Mouse (Mus musculus) ES-Bruce4 (cell line): ENCODE measurements around the gene Iqcf1.

ENCODE experiments used
- CTCF ChIP-seq: IDR thresholded peaks from one replicate; pipeline ENCODE4 v1.8.1; 2011; ENCODE audit warnings: low read depth, low read length
- POLR2A ChIP-seq: IDR thresholded peaks from one replicate; pipeline ENCODE4 v1.8.1; 2011; ENCODE audit warnings: low read length; ENCODE audit not compliant: insufficient read depth

DNA sequence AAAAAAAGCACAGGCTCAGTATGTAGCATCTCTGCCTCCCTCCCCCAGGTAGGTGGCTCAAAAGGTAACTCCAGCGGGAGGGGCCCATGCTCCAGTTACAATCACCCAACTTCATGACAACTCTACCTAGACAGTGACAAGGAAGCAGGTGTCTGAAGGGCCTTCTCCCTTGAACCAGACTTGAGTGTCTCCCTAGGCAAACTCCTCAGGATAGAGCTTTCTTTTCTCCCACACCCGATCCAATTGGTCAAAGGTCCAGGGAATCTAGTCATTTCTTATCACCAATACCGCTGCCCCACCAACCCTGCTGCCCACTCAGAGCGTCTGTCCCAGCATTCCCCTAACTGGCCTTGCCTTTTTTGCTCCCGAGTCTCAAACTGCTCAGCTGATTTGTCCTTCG, 33.0 kb upstream of the Iqcf1 start:
- TF ChIP-seq POLR2A (no peak), CTCF (no peak)
